Mouse (Mus musculus) embryonic facial prominence, embryonic 13.5 days (tissue): ENCODE results near the gene Slc15a5. TPM values are rescaled to one million over a fixed set of nuclear protein-coding genes. Genes with fewer than 3 reads are reported as not detected.

Experiments used
- ATAC-seq: fragments of 200-750 bp; cut with Nextera tagmentation; 2 replicates; pipeline ENCODE4 v1.8.0; 2017; ENCODE audit warnings: low read depth; ENCODE audit not compliant: insufficient number of reproducible peaks, insufficient read depth, low FRiP score, low TSS enrichment
- H3K27ac ChIP-seq: fragments of 300-500 bp; sonication (generic); 2 replicates; pipeline ENCODE4 v1.5.1; 2015; ENCODE audit warnings: moderate library complexity, mild to moderate bottlenecking, inconsistent platforms
- H3K27me3 ChIP-seq: fragments of 300-500 bp; sonication (generic); 2 replicates; pipeline ENCODE4 v1.6.1; 2015; ENCODE audit warnings: mild to moderate bottlenecking, inconsistent platforms
- H3K36me3 ChIP-seq: fragments of 300-500 bp; sonication (generic); 2 replicates; pipeline ENCODE4 v1.6.1; 2015; ENCODE audit warnings: mild to moderate bottlenecking, inconsistent platforms
- H3K4me1 ChIP-seq: fragments of 300-500 bp; sonication (generic); 2 replicates; pipeline ENCODE4 v1.6.1; 2015; ENCODE audit warnings: inconsistent platforms
- H3K4me2 ChIP-seq: fragments of 300-500 bp; sonication (generic); 2 replicates; pipeline ENCODE4 v1.6.1; 2015; ENCODE audit warnings: moderate library complexity, mild to moderate bottlenecking, inconsistent platforms
- H3K4me3 ChIP-seq: fragments of 300-500 bp; sonication (generic); 2 replicates; pipeline ENCODE4 v1.5.1; 2015; ENCODE audit warnings: mild to moderate bottlenecking, inconsistent platforms
- H3K9ac ChIP-seq: fragments of 300-500 bp; sonication (generic); 2 replicates; pipeline ENCODE4 v1.6.1; 2015; ENCODE audit warnings: mild to moderate bottlenecking, inconsistent platforms
- H3K9me3 ChIP-seq: fragments of 300-500 bp; sonication (generic); 2 replicates; pipeline ENCODE4 v1.6.1; 2016; ENCODE audit warnings: inconsistent platforms
- WGBS: fragments of 180-500 bp; shearing (Covaris S2); methylation state at CpG from one replicate; pipeline ENCODE4 v1.1.7; 2015; ENCODE audit warnings: mixed read lengths; 5-methylcytosine and 5-hydroxymethylcytosine counted together
- polyA plus RNA-seq: library from polyadenylated mRNA; unstranded; fragments of >200 nt; fragmentation: Nextera tagmentation; extraction: Ambion mirVana; gene quantifications from 2 replicates; pipeline ENCODE4 v1.2.1, GENCODE M21; 2015

Gene Slc15a5
- polyA plus RNA-seq, 1 experiment from 2014 or later = not detected

DNA sequence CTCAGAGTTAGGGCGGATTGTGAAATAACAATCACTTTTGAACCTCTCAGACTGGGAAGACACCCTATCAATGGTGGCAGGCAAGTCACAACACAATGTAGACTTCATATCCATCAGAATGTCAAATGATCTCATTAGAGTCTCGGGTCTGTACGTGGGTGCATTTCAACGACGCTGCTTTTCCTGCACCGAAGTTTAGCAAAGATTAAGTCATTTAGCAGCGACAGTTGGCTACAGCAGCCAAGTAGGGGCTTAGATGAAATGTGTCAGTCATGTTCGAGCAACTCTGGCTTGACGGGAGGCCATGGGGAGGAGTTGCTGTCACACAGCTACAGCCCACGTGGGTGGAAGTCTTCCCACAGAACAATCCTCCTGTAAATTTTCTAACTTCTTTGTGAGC is 133.2 kb downstream of the Slc15a5 start:
- Histone ChIP-seq H3K4me1 (no peaks in the 10 kb centered on the region), H3K9me3 (no peaks in the 10 kb centered on the region), H3K9ac (no peak overlapping the region), H3K4me2 (no peak overlapping the region), H3K27ac (no peak overlapping the region), H3K4me3 (no peak overlapping the region), H3K27me3 (no peaks in the 10 kb centered on the region), H3K36me3 (no peaks in the 10 kb centered on the region)
- 69% methylated on average over 10 of the region's 10 CpGs for WGBS
- ATAC-seq = no peak

DNA sequence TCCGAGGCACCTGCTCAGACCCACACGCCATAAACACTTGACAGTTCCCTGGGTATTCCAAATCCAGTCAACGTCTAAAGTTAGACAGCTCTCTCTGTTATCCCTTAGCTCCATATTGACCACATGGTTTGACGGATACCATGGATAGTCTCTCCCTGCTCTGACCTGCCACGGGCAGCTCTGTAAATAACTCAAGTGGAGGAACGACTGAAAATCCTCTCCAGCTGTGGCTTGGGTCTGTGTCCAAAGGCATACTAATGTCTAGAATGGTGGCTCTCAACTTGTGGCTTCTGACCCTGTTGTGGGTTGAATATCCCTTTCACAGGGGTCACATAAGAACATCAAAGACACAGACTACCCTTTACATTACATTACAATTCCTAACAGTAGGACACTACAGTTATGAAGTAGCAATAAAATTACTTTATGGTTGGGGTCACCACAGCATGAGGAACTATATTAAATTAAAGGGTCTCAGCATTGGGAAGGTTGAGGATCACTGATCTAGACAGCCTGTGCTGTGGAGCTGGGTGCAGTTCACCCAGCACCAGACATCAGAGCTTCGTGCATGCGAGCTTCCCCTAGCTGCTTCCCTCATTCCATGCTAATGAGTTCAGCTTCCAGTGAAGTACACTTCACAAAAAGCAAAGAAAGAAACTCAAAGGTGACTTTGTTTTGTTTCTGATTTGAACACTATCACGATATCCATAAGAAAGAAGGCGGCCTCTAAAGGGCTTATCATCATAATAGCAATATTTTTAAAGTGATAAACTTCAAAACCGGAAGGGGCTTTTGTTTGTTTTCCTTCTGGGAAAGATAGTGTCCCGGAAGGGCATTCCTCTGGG is 139.1 kb downstream of the Slc15a5 start:
- WGBS = 73% methylated on average over 12 of the region's 12 CpGs
- ATAC-seq = no peak
- Histone ChIP-seq H3K9ac (no peak overlapping the region), H3K4me2 (no peak overlapping the region), H3K4me3 (no peak overlapping the region), H3K27me3 (no peaks in the 10 kb centered on the region), H3K4me1 (no peaks in the 10 kb centered on the region), H3K36me3 (no peaks in the 10 kb centered on the region), H3K9me3 (no peaks in the 10 kb centered on the region), H3K27ac (no peak overlapping the region)

GRCm38 (mm10) chr6:137937541-137937940 is 142.2 kb downstream of the Slc15a5 start:
- Histone ChIP-seq H3K4me2 (no peak overlapping the region), H3K36me3 (no peaks in the 10 kb centered on the region), H3K4me3 (no peak overlapping the region), H3K9me3 (no peaks in the 10 kb centered on the region), H3K27me3 (no peaks in the 10 kb centered on the region), H3K27ac (no peak overlapping the region), H3K4me1 (0 out of 2 replicates have a peak, but pooled peaks cover 6% of the 10 kb centered on the region), H3K9ac (no peak overlapping the region)
- WGBS = 90% methylated on average over 5 of the region's 5 CpGs
- no peak for ATAC-seq

DNA sequence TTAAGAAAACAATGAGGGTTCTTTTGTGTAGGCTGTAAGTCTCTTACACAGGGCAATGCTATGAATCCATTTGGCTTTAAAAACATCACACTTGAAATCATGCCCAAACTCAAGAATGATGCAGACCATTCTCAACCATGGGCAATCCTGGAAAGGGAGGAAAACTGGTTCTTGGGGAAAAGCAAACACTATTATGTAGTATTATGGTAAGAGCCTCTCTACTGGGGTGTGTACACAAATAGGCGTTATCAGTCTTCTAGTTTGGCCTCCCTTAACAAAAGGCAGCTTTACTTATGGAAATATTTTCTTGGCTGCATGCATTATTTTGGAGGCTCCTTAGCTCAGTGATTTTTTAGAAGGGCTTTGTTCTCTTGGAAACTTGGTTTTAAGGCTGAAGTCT is 143.4 kb downstream of the Slc15a5 start:
- Histone ChIP-seq H3K27me3 (no peaks in the 10 kb centered on the region), H3K9me3 (no peaks in the 10 kb centered on the region), H3K9ac (no peak overlapping the region), H3K27ac (no peak overlapping the region), H3K4me1 (0 out of 2 replicates have a peak, but pooled peaks cover 6% of the 10 kb centered on the region), H3K4me3 (no peak overlapping the region), H3K4me2 (no peak overlapping the region), H3K36me3 (no peaks in the 10 kb centered on the region)
- no peak for ATAC-seq
- 80% methylated on average over 1 of the region's 1 CpGs for WGBS

DNA sequence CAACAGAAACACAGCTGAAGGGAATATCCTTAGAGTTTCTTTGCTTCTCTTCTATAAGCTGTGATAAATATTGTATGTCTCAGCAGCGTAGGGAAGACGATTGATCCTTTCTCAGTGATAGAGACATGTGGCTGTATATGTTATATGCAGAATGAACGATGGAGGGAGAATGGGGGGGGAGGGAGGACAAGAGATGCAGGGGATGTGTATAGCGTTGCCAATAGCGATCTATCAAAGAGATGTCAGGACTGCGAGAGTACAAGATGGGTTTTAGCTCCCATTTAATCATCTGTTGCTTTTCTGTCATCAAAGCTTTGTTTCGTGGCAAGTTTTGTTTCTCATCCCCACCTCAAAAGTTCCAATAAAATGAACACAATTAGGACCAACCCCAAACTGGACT is 143.9 kb downstream of the Slc15a5 start:
- no peak for ATAC-seq
- Histone ChIP-seq H3K9ac (no peak overlapping the region), H3K36me3 (no peaks in the 10 kb centered on the region), H3K4me1 (0 out of 2 replicates have a peak, but pooled peaks cover 6% of the 10 kb centered on the region), H3K27me3 (no peaks in the 10 kb centered on the region), H3K4me2 (no peak overlapping the region), H3K4me3 (no peak overlapping the region), H3K9me3 (no peaks in the 10 kb centered on the region), H3K27ac (no peak overlapping the region)
- 85% methylated on average over 7 of the region's 7 CpGs for WGBS

- no peaks in the 10 kb centered on the region for H3K36me3 ChIP-seq
- no peak overlapping the region for H3K27ac ChIP-seq
- 0 out of 2 replicates have a peak, but pooled peaks cover 6% of the 10 kb centered on the region for H3K4me1 ChIP-seq
- no peak for ATAC-seq
- 53% methylated on average over 8 of the region's 8 CpGs for WGBS
- no peak overlapping the region for H3K4me2 ChIP-seq
- H3K27me3 ChIP-seq = no peaks in the 10 kb centered on the region
- H3K9me3 ChIP-seq = no peaks in the 10 kb centered on the region
- H3K4me3 ChIP-seq = no peak overlapping the region
- no peak overlapping the region for H3K9ac ChIP-seq
These were observed 144.4 kb downstream of the Slc15a5 start for GRCm38 (mm10) chr6:137935341-137935740.

DNA sequence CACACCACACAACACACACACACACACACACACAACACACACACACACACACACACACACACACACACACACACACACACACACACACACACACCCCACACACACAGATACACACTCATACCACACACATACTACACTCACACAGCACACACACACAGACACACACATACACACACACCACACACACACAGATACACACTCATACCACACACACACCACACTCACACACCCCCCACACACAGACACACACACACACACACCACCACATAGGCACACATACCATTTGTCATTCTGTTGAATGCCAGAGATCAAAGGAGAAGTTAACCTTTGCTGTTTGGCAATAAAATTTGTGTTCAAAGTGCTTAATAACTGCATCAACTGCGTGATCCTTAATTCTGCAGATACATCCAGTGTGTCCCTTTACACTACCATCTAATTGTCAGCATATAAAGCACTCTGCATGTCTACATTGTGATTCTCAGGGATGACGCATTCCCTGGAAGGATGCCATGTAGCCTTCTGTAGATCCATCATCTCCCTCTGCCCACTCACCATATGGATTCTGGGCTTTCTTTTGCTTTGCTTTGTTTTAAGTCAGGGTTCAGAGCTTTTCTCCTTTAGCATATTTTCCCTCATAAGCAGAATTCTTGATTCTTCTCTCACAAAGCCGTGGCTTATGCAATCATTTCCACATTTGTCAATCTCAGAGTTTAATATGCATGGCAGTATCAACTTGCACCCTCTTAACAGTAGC is 145.0 kb downstream of the Slc15a5 start:
- no peak for ATAC-seq
- H3K9ac ChIP-seq = no peak overlapping the region
- no peak overlapping the region for H3K27ac ChIP-seq
- no peak overlapping the region for H3K4me3 ChIP-seq
- no peak overlapping the region for H3K4me2 ChIP-seq
- no peaks in the 10 kb centered on the region for H3K36me3 ChIP-seq
- 55% methylated on average over 3 of the region's 3 CpGs for WGBS
- H3K9me3 ChIP-seq = no peaks in the 10 kb centered on the region
- 0 out of 2 replicates have a peak, but pooled peaks cover 6% of the 10 kb centered on the region for H3K4me1 ChIP-seq
- no peaks in the 10 kb centered on the region for H3K27me3 ChIP-seq

Other genes starting within 250 kb of the Slc15a5 start
- gene Mgst1, start 60.4 kb upstream of the Slc15a5 start, polyA plus RNA-seq = 87.0 and 115 TPM in 2 replicates